Mouse (Mus musculus): ENCODE data around the gene Vmn2r26.
"Not testable (repeated sequence)": the region's sequence is repeated elsewhere in the genome, so short reads cannot be mapped to it uniquely, and the experiment has no call there.

Gene Vmn2r26

GRCm38 (mm10) chr6:124024268-124024667 is at the start of gene Vmn2r26:
TSS of gene Vmn2r26 (plus strand) at chr6:124024568.
- DNase-seq (ENCODE audit: low spot score): not testable (repeated sequence)

GRCm38 (mm10) chr6:124020841-124021240 is 3.5 kb upstream of the Vmn2r26 start:
- DNase-seq (ENCODE audit: low spot score): no peak

GRCm38 (mm10) chr6:124048388-124048787 is 24.0 kb downstream of the Vmn2r26 start:
- no peak for DNase-seq (ENCODE audit: low spot score)

- DNase-seq (ENCODE audit: low spot score): not testable (repeated sequence)
Measured at GRCm38 (mm10) chr6:124053611-124054010, 29.2 kb downstream of the Vmn2r26 start.

DNA sequence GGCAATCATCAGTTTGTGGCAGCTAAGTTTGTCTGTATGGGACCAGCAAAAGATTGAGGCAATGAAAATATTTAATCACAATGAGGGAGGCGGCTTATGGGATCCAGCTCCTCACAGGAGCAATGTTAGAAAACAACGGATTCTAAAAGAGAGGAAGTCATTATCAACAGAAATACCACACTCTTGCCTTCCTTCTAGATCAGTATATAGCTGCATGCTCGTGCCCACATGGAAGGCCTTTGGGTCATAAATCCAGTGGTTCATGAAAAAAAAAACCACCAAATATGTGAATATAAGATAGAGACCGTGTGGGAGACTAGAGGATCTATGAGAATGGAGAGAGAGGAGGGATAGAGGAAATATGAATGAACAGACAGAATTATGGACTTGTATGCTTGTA is 78.0 kb downstream of the Vmn2r26 start:
- DNase-seq (ENCODE audit: low spot score): no peak
